Mouse (Mus musculus) hindbrain, embryonic 12.5 days (tissue): ENCODE results near the gene Mybpc2. TPM values are rescaled to one million over a fixed set of nuclear protein-coding genes. Genes with fewer than 3 reads are reported as not detected.

Experiments
- ATAC-seq: fragments of 200-750 bp; cut with Nextera tagmentation; 2 replicates; pipeline ENCODE4 v1.8.0; 2017; ENCODE audit warnings: moderate TSS enrichment; ENCODE audit not compliant: low FRiP score
- H3K27ac ChIP-seq: fragments of 300-500 bp; sonication (generic); 2 replicates; pipeline ENCODE4 v1.5.1; 2016; ENCODE audit warnings: mild to moderate bottlenecking
- H3K27me3 ChIP-seq: fragments of 300-500 bp; sonication (generic); 2 replicates; pipeline ENCODE4 v1.6.1; 2016; ENCODE audit warnings: mild to moderate bottlenecking
- H3K36me3 ChIP-seq: fragments of 300-500 bp; sonication (generic); 2 replicates; pipeline ENCODE4 v1.6.1; 2016; ENCODE audit warnings: mild to moderate bottlenecking
- H3K4me1 ChIP-seq: fragments of 300-500 bp; sonication (generic); 2 replicates; pipeline ENCODE4 v1.6.1; 2016
- H3K4me2 ChIP-seq: fragments of 300-500 bp; sonication (generic); replicated peaks from 2 replicates; pipeline ENCODE4 v1.6.1; 2016; ENCODE audit warnings: mild to moderate bottlenecking
- H3K4me3 ChIP-seq: fragments of 300-500 bp; sonication (generic); 2 replicates; pipeline ENCODE4 v1.5.1; 2016; ENCODE audit warnings: mild to moderate bottlenecking
- H3K9ac ChIP-seq: fragments of 300-500 bp; sonication (generic); 2 replicates; pipeline ENCODE4 v1.6.1; 2016; ENCODE audit warnings: mild to moderate bottlenecking, moderate library complexity
- H3K9me3 ChIP-seq: fragments of 300-500 bp; sonication (generic); replicated peaks from 2 replicates; pipeline ENCODE4 v1.6.1; 2016; ENCODE audit warnings: mild to moderate bottlenecking
- WGBS: fragments of 180-500 bp; shearing (Covaris S2); methylation state at CpG from one replicate; pipeline ENCODE4 v1.1.7; 2016; 5-methylcytosine and 5-hydroxymethylcytosine counted together
- microRNA-seq: library from miRNA; unstranded; fragments of <30 nt; microRNA quantifications from one replicate; pipeline ENCODE4, GENCODE M21; 2017
- polyA plus RNA-seq: library from polyadenylated mRNA; unstranded; fragments of >200 nt; fragmentation: Nextera tagmentation; extraction: Ambion mirVana; gene quantifications from 2 replicates; pipeline ENCODE4 v1.2.1, GENCODE M21; 2016

The Mybpc2 gene
- polyA plus RNA-seq, 1 experiment from 2014 or later, result 0.22 TPM

GRCm38 (mm10) chr7:44463556-44464225 lies 60.8 kb downstream of the Mybpc2 start:
- Histone ChIP-seq H3K9me3 (no peaks in the 10 kb centered on the region), H3K27ac (peak overlapping the region; percentile 64)
- no peak for ATAC-seq

DNA sequence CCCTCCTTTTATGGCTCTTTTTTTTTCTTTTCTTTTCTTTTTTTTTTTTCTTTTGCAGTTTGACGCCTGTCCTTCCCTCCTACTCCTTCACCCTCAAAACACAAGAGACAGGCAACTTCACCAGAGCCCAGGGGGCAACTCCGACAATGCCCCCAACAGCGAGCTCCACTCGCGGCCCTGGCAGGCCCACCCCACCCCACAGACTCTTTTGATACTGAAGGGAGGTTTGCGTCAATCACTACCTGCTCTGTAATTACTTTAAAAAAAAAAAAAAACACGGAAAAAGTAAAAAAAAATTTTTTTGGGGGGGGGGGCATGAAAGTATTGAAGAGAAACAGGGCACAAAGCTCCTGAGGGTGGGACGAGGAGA lies 61.4 kb downstream of the Mybpc2 start:
- H3K36me3 ChIP-seq, result peaks cover 50% of the 10 kb centered on the region
- H3K9me3 ChIP-seq, result no peaks in the 10 kb centered on the region
- H3K4me3 ChIP-seq, result no peak overlapping the region

More at GRCm38 (mm10) chr7:44463556-44464225, 60.8 kb downstream of the Mybpc2 start:
- H3K27me3 ChIP-seq, result peaks cover 34% of the 10 kb centered on the region
- H3K4me3 ChIP-seq, result no peak overlapping the region
- H3K4me1 ChIP-seq, result peaks cover 41% of the 10 kb centered on the region
- H3K4me2 ChIP-seq, result no peak overlapping the region
- H3K9ac ChIP-seq, result 0 out of 2 replicates have a peak overlapping the region, but pooled peaks have one; percentile 20
- WGBS, result 88% methylated on average over 10 of the region's 10 CpGs
- peaks cover 44% of the 10 kb centered on the region for H3K36me3 ChIP-seq

GRCm38 (mm10) chr7:44462218-44463055 lies 62.0 kb downstream of the Mybpc2 start:
- Histone ChIP-seq H3K9me3 (no peaks in the 10 kb centered on the region), H3K27ac (no peak overlapping the region), H3K27me3 (peaks cover 34% of the 10 kb centered on the region), H3K4me3 (peak overlapping the region; percentile 13; the same call in 1 of the 2 replicates), H3K4me2 (peak overlapping the region; percentile 34), H3K36me3 (peaks cover 56% of the 10 kb centered on the region), H3K4me1 (peaks cover 36% of the 10 kb centered on the region), H3K9ac (no peak overlapping the region)
- ATAC-seq, result no peak
- WGBS, result 22% methylated on average over 77 of the region's 77 CpGs

More for the DNA sequence above, 61.4 kb downstream of the Mybpc2 start:
- ATAC-seq, result no peak
- no peak overlapping the region; the same call in 1 of the 2 replicates for H3K27ac ChIP-seq
- H3K4me2 ChIP-seq, result no peak overlapping the region; the same call in 1 of the 2 replicates
- WGBS, result 39% methylated on average over 8 of the region's 8 CpGs
- peaks cover 34% of the 10 kb centered on the region for H3K27me3 ChIP-seq
- no peak overlapping the region for H3K9ac ChIP-seq
- peaks cover 36% of the 10 kb centered on the region for H3K4me1 ChIP-seq

DNA sequence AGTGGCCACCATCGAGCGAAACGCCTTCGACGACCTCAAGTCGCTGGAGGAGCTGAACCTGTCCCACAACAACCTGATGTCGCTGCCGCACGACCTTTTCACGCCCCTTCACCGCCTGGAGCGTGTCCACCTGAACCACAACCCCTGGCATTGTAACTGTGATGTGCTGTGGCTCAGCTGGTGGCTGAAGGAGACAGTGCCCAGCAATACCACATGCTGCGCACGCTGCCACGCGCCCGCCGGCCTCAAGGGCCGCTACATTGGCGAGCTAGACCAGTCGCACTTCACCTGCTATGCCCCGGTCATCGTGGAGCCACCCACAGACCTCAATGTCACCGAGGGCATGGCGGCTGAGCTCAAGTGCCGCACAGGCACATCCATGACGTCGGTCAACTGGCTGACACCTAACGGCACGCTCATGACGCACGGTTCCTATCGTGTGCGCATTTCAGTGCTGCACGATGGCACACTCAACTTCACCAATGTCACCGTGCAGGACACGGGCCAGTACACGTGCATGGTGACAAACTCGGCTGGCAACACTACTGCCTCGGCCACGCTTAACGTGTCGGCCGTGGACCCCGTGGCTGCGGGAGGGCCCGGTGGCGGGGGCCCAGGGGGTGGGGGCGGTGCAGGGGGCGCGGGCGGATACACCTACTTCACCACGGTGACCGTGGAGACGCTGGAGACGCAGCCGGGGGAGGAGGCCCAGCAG lies 62.8 kb downstream of the Mybpc2 start:
- Histone ChIP-seq H3K9me3 (no peaks in the 10 kb centered on the region), H3K4me1 (peaks cover 36% of the 10 kb centered on the region), H3K4me3 (0 out of 2 replicates have a peak overlapping the region, but pooled peaks have one; percentile 13), H3K27ac (no peak overlapping the region), H3K4me2 (peak overlapping the region; percentile 34; the same call in 1 of the 2 replicates), H3K36me3 (peaks cover 64% of the 10 kb centered on the region), H3K9ac (no peak overlapping the region), H3K27me3 (peaks cover 34% of the 10 kb centered on the region)
- no peak for ATAC-seq
- 61% methylated on average over 57 of the region's 57 CpGs for WGBS

DNA sequence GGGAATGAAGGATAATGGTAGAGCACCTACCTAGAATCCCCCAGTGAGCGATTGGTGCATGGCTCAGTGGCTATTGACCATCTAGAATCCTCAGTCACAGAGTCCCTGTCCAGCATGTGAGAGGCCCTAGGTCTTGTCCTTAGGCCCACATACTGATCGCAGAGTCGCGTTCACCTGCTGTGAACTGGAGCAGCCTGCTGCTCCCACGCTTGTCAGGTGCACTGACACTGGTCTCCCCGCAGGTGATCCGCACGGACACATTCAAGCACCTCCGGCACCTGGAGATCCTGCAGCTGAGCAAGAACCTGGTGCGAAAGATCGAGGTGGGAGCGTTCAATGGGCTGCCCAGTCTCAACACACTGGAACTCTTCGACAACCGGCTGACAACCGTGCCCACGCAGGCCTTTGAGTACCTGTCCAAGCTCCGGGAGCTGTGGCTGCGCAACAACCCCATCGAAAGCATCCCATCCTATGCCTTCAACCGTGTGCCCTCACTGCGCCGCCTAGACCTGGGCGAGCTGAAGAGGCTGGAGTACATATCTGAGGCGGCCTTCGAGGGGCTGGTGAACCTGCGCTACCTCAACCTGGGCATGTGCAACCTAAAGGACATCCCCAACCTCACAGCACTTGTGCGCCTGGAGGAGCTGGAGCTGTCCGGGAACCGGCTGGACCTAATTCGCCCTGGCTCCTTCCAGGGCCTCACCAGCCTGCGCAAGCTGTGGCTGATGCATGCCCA lies 63.5 kb downstream of the Mybpc2 start:
- Histone ChIP-seq H3K4me2 (no peak overlapping the region), H3K4me3 (no peak overlapping the region), H3K4me1 (peaks cover 34% of the 10 kb centered on the region), H3K27me3 (peaks cover 34% of the 10 kb centered on the region), H3K27ac (no peak overlapping the region), H3K36me3 (peaks cover 69% of the 10 kb centered on the region), H3K9me3 (no peaks in the 10 kb centered on the region), H3K9ac (no peak overlapping the region)
- no peak for ATAC-seq
- 79% methylated on average over 31 of the region's 31 CpGs for WGBS

DNA sequence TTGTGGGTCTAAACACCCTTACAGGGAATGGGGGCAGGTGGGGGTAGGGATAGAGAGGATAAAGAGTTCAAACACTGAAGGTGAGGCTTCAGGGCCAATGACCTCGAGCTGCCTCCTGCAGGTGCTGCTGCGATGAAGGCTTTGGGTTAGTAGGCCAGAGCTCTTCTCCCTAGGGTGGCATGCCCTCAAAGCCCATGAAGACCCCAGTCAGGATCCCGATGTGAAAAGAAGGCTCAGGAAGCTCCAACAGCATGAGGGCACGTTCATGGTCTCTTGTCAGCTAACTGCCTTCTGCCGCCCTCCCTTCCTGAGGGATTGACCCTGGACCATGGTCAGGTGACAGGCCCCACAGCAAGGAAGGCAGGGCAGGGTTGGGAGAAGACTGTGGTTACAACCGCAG lies 64.4 kb downstream of the Mybpc2 start:
- Histone ChIP-seq H3K9ac (no peak overlapping the region), H3K9me3 (no peaks in the 10 kb centered on the region), H3K4me3 (no peak overlapping the region), H3K4me2 (no peak overlapping the region), H3K27ac (no peak overlapping the region), H3K27me3 (peaks cover 34% of the 10 kb centered on the region), H3K4me1 (peaks cover 27% of the 10 kb centered on the region), H3K36me3 (peaks cover 77% of the 10 kb centered on the region)
- ATAC-seq, result no peak
- 79% methylated on average over 6 of the region's 6 CpGs for WGBS

- H3K9ac ChIP-seq, result no peak overlapping the region
- ATAC-seq, result no peak
- H3K4me3 ChIP-seq, result no peak overlapping the region
- no peaks in the 10 kb centered on the region for H3K9me3 ChIP-seq
- 91% methylated on average over 1 of the region's 1 CpGs for WGBS
- peaks cover 18% of the 10 kb centered on the region for H3K27me3 ChIP-seq
- H3K27ac ChIP-seq, result no peak overlapping the region
- H3K4me1 ChIP-seq, result peaks cover 18% of the 10 kb centered on the region
- H3K4me2 ChIP-seq, result no peak overlapping the region
- peaks cover 69% of the 10 kb centered on the region for H3K36me3 ChIP-seq
These were observed 68.2 kb downstream of the Mybpc2 start for GRCm38 (mm10) chr7:44456302-44456701.

GRCm38 (mm10) chr7:44453256-44453655 lies 71.2 kb downstream of the Mybpc2 start:
- no peaks in the 10 kb centered on the region for H3K27me3 ChIP-seq
- no peaks in the 10 kb centered on the region for H3K9me3 ChIP-seq
- peaks cover 23% of the 10 kb centered on the region for H3K4me1 ChIP-seq
- H3K9ac ChIP-seq, result no peak overlapping the region
- WGBS, result 32% methylated on average over 3 of the region's 3 CpGs
- H3K4me3 ChIP-seq, result no peak overlapping the region
- H3K27ac ChIP-seq, result no peak overlapping the region
- ATAC-seq, result 0 out of 2 replicates have a peak, but pooled peaks have one; percentile 10
- peaks cover 72% of the 10 kb centered on the region for H3K36me3 ChIP-seq
- no peak overlapping the region for H3K4me2 ChIP-seq

Small RNA genes within 50 kb of the gene (microRNA-seq; reads per million reads assigned to microRNA genes)
- gene Mir7052, result not detected
- not detected for gene Mir7053

Other genes starting within 250 kb of the Mybpc2 start
- gene Clec11a, start 217.8 kb downstream of the Mybpc2 start, polyA plus RNA-seq, result 2.0 and 2.9 TPM in 2 replicates
- 12.5 and 12.8 TPM in 2 replicates for gene Shank1, start 214.4 kb downstream of the Mybpc2 start, polyA plus RNA-seq
- 6.8 and 7.5 TPM in 2 replicates for gene Syt3, start 140.6 kb downstream of the Mybpc2 start, polyA plus RNA-seq
- 1.1 and 1.9 TPM in 2 replicates for gene 1700008O03Rik, start 138.8 kb downstream of the Mybpc2 start, polyA plus RNA-seq
- 12.6 and 12.7 TPM in 2 replicates for gene Lrrc4b, start 95.6 kb downstream of the Mybpc2 start, polyA plus RNA-seq
- gene Aspdh, start 59.3 kb downstream of the Mybpc2 start, polyA plus RNA-seq, result 1.3 and 3.9 TPM in 2 replicates
- 60.5 and 65.1 TPM in 2 replicates for gene Josd2, start 56.7 kb downstream of the Mybpc2 start, polyA plus RNA-seq
- gene Emc10, start 28.1 kb downstream of the Mybpc2 start, polyA plus RNA-seq, result 134 and 142 TPM in 2 replicates
- 25.2 and 26.0 TPM in 2 replicates for gene Fam71e1, start 28.1 kb downstream of the Mybpc2 start, polyA plus RNA-seq
- gene Spib, start 7.4 kb upstream of the Mybpc2 start, polyA plus RNA-seq, result 0.08 and 0.10 TPM in 2 replicates
- 72.1 and 73.5 TPM in 2 replicates for gene Pold1, start 24.2 kb upstream of the Mybpc2 start, polyA plus RNA-seq
- gene Nr1h2, start 29.3 kb upstream of the Mybpc2 start, polyA plus RNA-seq, result 71.5 and 75.8 TPM in 2 replicates
- 0.87 and 1.2 TPM in 2 replicates for gene Napsa, start 47.7 kb upstream of the Mybpc2 start, polyA plus RNA-seq
- 3.4 and 3.8 TPM in 2 replicates for gene Kcnc3, start 66.0 kb upstream of the Mybpc2 start, polyA plus RNA-seq
- gene Myh14, start 146.2 kb upstream of the Mybpc2 start, polyA plus RNA-seq, result 3.9 and 4.3 TPM in 2 replicates
- not detected in 2 replicates for gene Izumo2, start 184.1 kb upstream of the Mybpc2 start, polyA plus RNA-seq
- 32.7 and 34.0 TPM in 2 replicates for gene Vrk3, start 223.8 kb upstream of the Mybpc2 start, polyA plus RNA-seq
- gene Zfp473, start 226.4 kb upstream of the Mybpc2 start, polyA plus RNA-seq, result 2.3 and 2.8 TPM in 2 replicates